Comparison of ENCODE assay signal across 11 mouse cellular contexts in genomic region chr2:167450647-167451046, GRCm38 (mm10). TPM values are rescaled to one million over a fixed set of nuclear protein-coding genes. Genes with fewer than 3 reads are reported as not detected.
DNase-seq lines count a peak whose midpoint lies in the region; ATAC-seq and TF ChIP-seq lines count a peak whose summit lies in the region.
"Had no signal": no experiment of that assay in that cellular context is flagged by ENCODE, and none has a peak within 500 bp of the region (broad histone marks: within the 10 kb centered on the region; RNA-seq: fewer than 3 reads in every experiment).

No protein-coding gene starts in this region.

- peaks cover 58% of the 10 kb centered on the region for H3K36me3 ChIP-seq in forebrain, postnatal 0 days (ENCODE audit: insufficient read depth)
- H3K36me3 ChIP-seq in forebrain, embryonic 11.5 days (ENCODE audit: control insufficient read depth, insufficient read depth, low read length): no peaks in the 10 kb centered on the region; the same call in 1 of the 2 replicates
- H3K36me3 ChIP-seq in lung, embryonic 15.5 days: peaks cover 58% of the 10 kb centered on the region

- H3K9ac ChIP-seq in forebrain, postnatal 0 days: no peak overlapping the region
- no peak overlapping the region for H3K9ac ChIP-seq in forebrain, embryonic 11.5 days (ENCODE audit: low read length)
- H3K9ac ChIP-seq in lung, embryonic 15.5 days: no peak overlapping the region
- H3K9ac ChIP-seq: embryonic facial prominence, embryonic 12.5 days had no signal

- TF ChIP-seq CTCF in forebrain, postnatal 0 days (IDR thresholded peaks at IDR 0.05; ENCODE audit: low read depth): peak; percentile 37

- no peak overlapping the region for H3K4me3 ChIP-seq in forebrain, postnatal 0 days (ENCODE audit: low read depth, low read length)
- H3K4me3 ChIP-seq in forebrain, embryonic 11.5 days (ENCODE audit: low read depth, low read length): no peak overlapping the region
- no peak overlapping the region for H3K4me3 ChIP-seq in lung, embryonic 15.5 days
- H3K4me3 ChIP-seq: embryonic facial prominence, embryonic 12.5 days had no signal

- H3K9me3 ChIP-seq in forebrain, postnatal 0 days (ENCODE audit: low read length): no peaks in the 10 kb centered on the region
- no peaks in the 10 kb centered on the region for H3K9me3 ChIP-seq in forebrain, embryonic 11.5 days (ENCODE audit: control insufficient read depth, low read length)
- no peaks in the 10 kb centered on the region for H3K9me3 ChIP-seq in lung, embryonic 15.5 days
- H3K9me3 ChIP-seq: embryonic facial prominence, embryonic 12.5 days had no signal

- H3K27me3 ChIP-seq in forebrain, postnatal 0 days (ENCODE audit: insufficient read depth, low read length): no peaks in the 10 kb centered on the region
- no peaks in the 10 kb centered on the region for H3K27me3 ChIP-seq in forebrain, embryonic 11.5 days (ENCODE audit: control insufficient read depth, insufficient read depth, low read length)
- H3K27me3 ChIP-seq in lung, embryonic 15.5 days: no peaks in the 10 kb centered on the region
- H3K27me3 ChIP-seq: embryonic facial prominence, embryonic 12.5 days had no signal

- no peak for ATAC-seq in forebrain, postnatal 0 days
- ATAC-seq in forebrain, embryonic 11.5 days (replicated peaks; ENCODE audit: low FRiP score): no peak
- ATAC-seq in lung, embryonic 15.5 days (ENCODE audit: borderline replicate concordance, extremely low read depth, low FRiP score, low TSS enrichment): 0 out of 2 replicates have a peak, but pooled peaks have one; percentile 62
- no peak for ATAC-seq in frontal cortex, adult (ENCODE audit: low TSS enrichment)
- no peak for ATAC-seq in megakaryocyte-erythroid progenitor cell, adult 5-6 weeks (replicated peaks; ENCODE audit: low FRiP score, low TSS enrichment, poor library complexity, severe bottlenecking)
- ATAC-seq: forebrain, embryonic 14.5 days had no signal

- no peak overlapping the region for H3K4me2 ChIP-seq in forebrain, postnatal 0 days (ENCODE audit: low read depth)
- H3K4me2 ChIP-seq in forebrain, embryonic 11.5 days (ENCODE audit: low read depth, low read length, severe bottlenecking): no peak overlapping the region
- no peak overlapping the region for H3K4me2 ChIP-seq in lung, embryonic 15.5 days
- H3K4me2 ChIP-seq: embryonic facial prominence, embryonic 12.5 days had no signal

- no peaks in the 10 kb centered on the region for H3K4me1 ChIP-seq in forebrain, postnatal 0 days (ENCODE audit: insufficient read depth)
- no peaks in the 10 kb centered on the region for H3K4me1 ChIP-seq in forebrain, embryonic 11.5 days (replicated peaks; ENCODE audit: control insufficient read depth, insufficient read depth, low read length)
- H3K4me1 ChIP-seq in lung, embryonic 15.5 days: no peaks in the 10 kb centered on the region

- WGBS in forebrain, postnatal 0 days: 93% methylated on average over 8 of the region's 8 CpGs
- WGBS in forebrain, embryonic 11.5 days: 95% methylated on average over 8 of the region's 8 CpGs
- WGBS in lung, embryonic 15.5 days: 89% methylated on average over 8 of the region's 8 CpGs

- H3K27ac ChIP-seq in forebrain, postnatal 0 days (ENCODE audit: low read depth, low read length): no peak overlapping the region
- H3K27ac ChIP-seq in forebrain, embryonic 11.5 days (ENCODE audit: low read depth, low read length): no peak overlapping the region
- no peak overlapping the region for H3K27ac ChIP-seq in lung, embryonic 15.5 days
- H3K27ac ChIP-seq: embryonic facial prominence, embryonic 12.5 days had no signal

- no peak for DNase-seq in forebrain, postnatal 0 days
- no peak for DNase-seq in forebrain, embryonic 11.5 days (ENCODE audit: low spot score)
- no peak for DNase-seq in lung, postnatal 10 days
- peak; percentile 56 to 63 for DNase-seq in cerebellum, postnatal 14 days
- no peak for DNase-seq in urinary bladder, postnatal 25 days (ENCODE audit: low spot score)
- DNase-seq: spleen, adult 18-20 months had no signal

RNA-seq across cellular contexts. Expression of gene Slc9a8, which starts 29.1 kb away (rescaled TPM):
- total RNA-seq in forebrain, postnatal 0 days (2014; rRNA removed): 23.5 and 38.4 TPM in 2 replicates
- polyA plus RNA-seq in forebrain, postnatal 0 days (2015; fragmentation: Nextera tagmentation; extraction: Ambion mirVana): 10.9 and 18.0 TPM in 2 replicates
- 23.9 and 24.3 TPM in 2 replicates for polyA plus RNA-seq in forebrain, embryonic 11.5 days (2014; fragmentation: Nextera tagmentation; extraction: Ambion mirVana)
- polyA plus RNA-seq in lung, embryonic 15.5 days (2015; fragmentation: Nextera tagmentation; extraction: Ambion mirVana): 20.3 and 21.4 TPM in 2 replicates
- total RNA-seq in megakaryocyte-erythroid progenitor cell, adult 5-6 weeks (2014; fragmentation: Nextera tagmentation): 46.2 and 48.6 TPM in 2 replicates
- 20.5 and 28.3 TPM in 2 replicates for total RNA-seq in megakaryocyte-erythroid progenitor cell, adult 5-6 weeks (2017)

RNA-seq across cellular contexts. Expression of gene Rnf114, which starts 41.8 kb away (rescaled TPM):
- total RNA-seq in forebrain, postnatal 0 days (2014; rRNA removed): 66.1 and 79.5 TPM in 2 replicates
- polyA plus RNA-seq in forebrain, postnatal 0 days (2015; fragmentation: Nextera tagmentation; extraction: Ambion mirVana): 84.5 and 88.6 TPM in 2 replicates
- polyA plus RNA-seq in forebrain, embryonic 11.5 days (2014; fragmentation: Nextera tagmentation; extraction: Ambion mirVana): 133 and 145 TPM in 2 replicates
- 99.8 and 102 TPM in 2 replicates for polyA plus RNA-seq in lung, embryonic 15.5 days (2015; fragmentation: Nextera tagmentation; extraction: Ambion mirVana)
- total RNA-seq in megakaryocyte-erythroid progenitor cell, adult 5-6 weeks (2014; fragmentation: Nextera tagmentation): 30.8 and 34.8 TPM in 2 replicates
- 19.5 and 23.8 TPM in 2 replicates for total RNA-seq in megakaryocyte-erythroid progenitor cell, adult 5-6 weeks (2017)

RNA-seq across cellular contexts. Expression of gene Spata2, which starts 42.0 kb away (rescaled TPM):
- total RNA-seq in forebrain, postnatal 0 days (2014; rRNA removed): 26.9 and 28.9 TPM in 2 replicates
- polyA plus RNA-seq in forebrain, postnatal 0 days (2015; fragmentation: Nextera tagmentation; extraction: Ambion mirVana): 31.8 and 36.6 TPM in 2 replicates
- 23.0 and 24.1 TPM in 2 replicates for polyA plus RNA-seq in forebrain, embryonic 11.5 days (2014; fragmentation: Nextera tagmentation; extraction: Ambion mirVana)
- polyA plus RNA-seq in lung, embryonic 15.5 days (2015; fragmentation: Nextera tagmentation; extraction: Ambion mirVana): 12.3 and 15.7 TPM in 2 replicates
- 16.0 and 23.2 TPM in 2 replicates for total RNA-seq in megakaryocyte-erythroid progenitor cell, adult 5-6 weeks (2014; fragmentation: Nextera tagmentation)
- 6.8 and 8.1 TPM in 2 replicates for total RNA-seq in megakaryocyte-erythroid progenitor cell, adult 5-6 weeks (2017)

Comparison
In these comparisons a context has a peak if more than half of its experiments do, and no peak if none do; other contexts are left out.
1. DNase-seq: peak in cerebellum, postnatal 14 days (2 of 2); none in forebrain, postnatal 0 days (single experiment), forebrain, embryonic 11.5 days (single experiment), lung, postnatal 10 days (single experiment) and urinary bladder, postnatal 25 days (single experiment).